Mouse (Mus musculus) embryonic fibroblast, embryonic 13.5 days (primary cell): ENCODE results near the gene Plxdc2.

ENCODE experiments used
- CTCF ChIP-seq: IDR thresholded peaks from 2 replicates; pipeline ENCODE4 v1.5.1; 2011; ENCODE audit warnings: mild to moderate bottlenecking, control low read depth, low read length, moderate library complexity, borderline replicate concordance; ENCODE audit not compliant: insufficient read depth
- POLR2A ChIP-seq: IDR thresholded peaks from 2 replicates; pipeline ENCODE4 v1.6.1; 2011; ENCODE audit warnings: low read depth, mild to moderate bottlenecking, control low read depth, low read length, moderate library complexity

DNA sequence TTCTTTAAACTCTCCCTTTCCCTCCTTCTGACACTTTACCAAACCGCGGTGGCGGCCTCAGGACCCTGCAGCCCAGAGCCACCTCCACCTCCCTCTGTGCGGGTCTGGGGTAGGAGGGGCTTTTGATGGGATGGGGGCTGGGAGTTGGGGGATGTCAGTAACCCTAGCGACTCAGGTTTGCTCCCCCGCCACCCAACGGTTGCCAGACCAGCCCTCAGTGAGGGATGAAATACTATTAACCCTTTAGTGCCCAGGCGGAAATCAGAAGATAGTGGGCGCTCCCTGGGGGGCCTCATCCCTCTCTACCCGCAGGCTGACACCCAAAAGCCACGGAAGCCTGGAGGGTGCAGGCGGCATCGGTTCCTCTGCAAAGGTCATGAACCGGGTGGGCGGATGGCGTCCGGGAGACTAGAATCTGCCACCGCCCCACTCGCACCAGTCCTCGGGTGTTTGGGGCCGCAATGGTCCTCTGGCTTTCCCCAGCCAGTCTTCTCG lies 446 bp upstream of the Plxdc2 start:
- TF ChIP-seq CTCF (no peak), POLR2A (no peak)
